8 mouse cellular contexts compared by ENCODE assay signal in genomic region chr9:13231545-13232216, GRCm38 (mm10). TPM values are rescaled to one million over a fixed set of nuclear protein-coding genes. Genes with fewer than 3 reads are reported as not detected.
DNase-seq lines count a peak whose midpoint lies in the region; ATAC-seq and TF ChIP-seq lines count a peak whose summit lies in the region.

No protein-coding gene starts in this region.

- ATAC-seq in hindbrain, postnatal 0 days, result peak; percentile 79; the same call in 1 of the 2 replicates
- ATAC-seq in monocyte, adult 5-6 weeks (replicated peaks; ENCODE audit: insufficient number of reproducible peaks, low FRiP score, low TSS enrichment, poor library complexity, severe bottlenecking), result 0 out of 2 replicates have a peak, but pooled peaks have one; percentile 35

- TF ChIP-seq CTCF in hindbrain, postnatal 0 days (IDR thresholded peaks at IDR 0.05; ENCODE audit: low read depth), result peak; percentile 84

- no peak overlapping the region for H3K27ac ChIP-seq in hindbrain, postnatal 0 days

- H3K36me3 ChIP-seq in hindbrain, postnatal 0 days (ENCODE audit: insufficient read depth, low read length), result no peaks in the 10 kb centered on the region

- H3K27me3 ChIP-seq in hindbrain, postnatal 0 days (ENCODE audit: insufficient read depth, low read length), result no peaks in the 10 kb centered on the region

- peak; percentile 10 for DNase-seq in adrenal gland, adult 2 months
- no peak for DNase-seq in adrenal gland, postnatal 10 days
- peak; percentile 34 to 44 for DNase-seq in left cerebral cortex, postnatal 14 days (ENCODE audit: low spot score in 2 of 2)
- no peak for DNase-seq in left cerebral cortex, adult 8-10 months (ENCODE audit: low spot score in 2 of 2)
- DNase-seq in brain, adult 2 months (ENCODE audit: low read depth, low spot score), result peak; percentile 71
- DNase-seq in hindbrain, postnatal 0 days (ENCODE audit: low spot score), result peak; percentile 80
- DNase-seq in c-Kit-positive CD71-positive TER-119-positive erythroid progenitor cells, embryonic 14.5 days (ENCODE audit: low spot score), result no peak

- no peaks in the 10 kb centered on the region for H3K9me3 ChIP-seq in hindbrain, postnatal 0 days (ENCODE audit: low read length)

- intact Hi-C loops in left cerebral cortex, postnatal 14 days (cut with DNase I), result no loop called here

- H3K9ac ChIP-seq in hindbrain, postnatal 0 days (replicated peaks; ENCODE audit: low read length), result no peak overlapping the region

- WGBS in hindbrain, postnatal 0 days, result 26% methylated on average over 5 of the region's 5 CpGs

- no peak overlapping the region for H3K4me2 ChIP-seq in hindbrain, postnatal 0 days (ENCODE audit: low read depth, low read length)

- H3K4me3 ChIP-seq in hindbrain, postnatal 0 days (ENCODE audit: low read length), result no peak overlapping the region

- no peaks in the 10 kb centered on the region for H3K4me1 ChIP-seq in hindbrain, postnatal 0 days (ENCODE audit: insufficient read depth, low read length)

RNA-seq across cellular contexts. Expression of gene Jrkl, which starts 13.9 kb away (rescaled TPM):
- 1 to 10 TPM; 5.4 to 8.1 TPM for total RNA-seq in adrenal gland, adult 2 months (2021)
- polyA plus RNA-seq in adrenal gland, adult 2 months (2012; rRNA removed), result 0.04 and 0.06 TPM in 2 replicates
- total RNA-seq in adrenal gland, postnatal 10 days (2021), result 10 to 100 TPM in 1 of 2 experiments, 1 to 10 TPM in 1; 6.8 to 10.2 TPM
- total RNA-seq in left cerebral cortex, postnatal 14 days (2021), result 1 to 10 TPM; 7.7 to 8.7 TPM
- 1 to 10 TPM; 9.0 to 9.7 (median 9.4) TPM for total RNA-seq in left cerebral cortex, adult 8-10 months (2022)
- total RNA-seq in hindbrain, postnatal 0 days (2014; rRNA removed), result 2.8 and 3.6 TPM in 2 replicates
- polyA plus RNA-seq in hindbrain, postnatal 0 days (2015; fragmentation: Nextera tagmentation; extraction: Ambion mirVana), result 4.1 and 5.5 TPM in 2 replicates
- total RNA-seq in monocyte, adult 5-6 weeks (2017), result 12.9 to 22.4 TPM (median 21.7 TPM) in 3 replicates

RNA-seq across cellular contexts. Expression of gene Ccdc82, which starts 15.1 kb away (rescaled TPM):
- total RNA-seq in adrenal gland, adult 2 months (2021), result 10 to 100 TPM; 12.8 to 15.0 TPM
- 2.0 and 2.1 TPM in 2 replicates for polyA plus RNA-seq in adrenal gland, adult 2 months (2012; rRNA removed)
- total RNA-seq in adrenal gland, postnatal 10 days (2021), result 10 to 100 TPM; 12.8 to 18.6 TPM
- total RNA-seq in left cerebral cortex, postnatal 14 days (2021), result 1 to 10 TPM; 9.4 to 9.9 TPM
- 10 to 100 TPM; 18.7 to 22.0 (median 19.7) TPM for total RNA-seq in left cerebral cortex, adult 8-10 months (2022)
- total RNA-seq in hindbrain, postnatal 0 days (2014; rRNA removed), result 16.1 and 18.7 TPM in 2 replicates
- 11.0 and 11.1 TPM in 2 replicates for polyA plus RNA-seq in hindbrain, postnatal 0 days (2015; fragmentation: Nextera tagmentation; extraction: Ambion mirVana)
- 70.7 to 106 TPM (median 94.0 TPM) in 3 replicates for total RNA-seq in monocyte, adult 5-6 weeks (2017)

Comparison
In these comparisons a context has a peak if more than half of its experiments do, and no peak if none do; other contexts are left out.
1. DNase-seq: peak in adrenal gland, adult 2 months (single experiment), left cerebral cortex, postnatal 14 days (2 of 2), brain, adult 2 months (single experiment) and hindbrain, postnatal 0 days (single experiment); none in adrenal gland, postnatal 10 days (single experiment), left cerebral cortex, adult 8-10 months (0 of 2) and c-Kit-positive CD71-positive TER-119-positive erythroid progenitor cells, embryonic 14.5 days (single experiment).